Mouse (Mus musculus) MEL (cell line): ENCODE measurements around the gene Tmpo. TPM values are rescaled to one million over a fixed set of nuclear protein-coding genes. Genes with fewer than 3 reads are reported as not detected.

Source experiments
- DNase-seq: peaks from one replicate; pipeline ENCODE4 v3.0.0; 2011; ENCODE audit warnings: low read depth, low spot score
- H3K27ac ChIP-seq: 2 replicates; pipeline ENCODE4 v1.5.1; 2012; ENCODE audit warnings: low read depth, mild to moderate bottlenecking, control low read depth, low read length, moderate library complexity; ENCODE audit not compliant: control insufficient read depth
- H3K27me3 ChIP-seq, 2 experiments: fragments of 150-350 bp in 1 of 2; sonication (generic) in 1 of 2; 2 replicates each; pipeline ENCODE4 v1.6.1; 2012; ENCODE audit warnings: low read length in 2 of 2, mild to moderate bottlenecking in 2 of 2, improper control_type of control experiment in 1 of 2, moderate library complexity in 1 of 2; ENCODE audit not compliant: insufficient read depth in 2 of 2, control insufficient read depth in 1 of 2
- H3K36me3 ChIP-seq, 2 experiments: 2 replicates each; pipeline ENCODE4 v1.6.1; 2012 to 2014; ENCODE audit warnings: low read length in 2 of 2, improper control_type of control experiment in 1 of 2, inconsistent platforms in 1 of 2, mild to moderate bottlenecking in 1 of 2; ENCODE audit not compliant: insufficient read depth in 2 of 2, control insufficient read depth in 1 of 2
- H3K4me1 ChIP-seq, 2 experiments: fragments of 150-350 bp in 1 of 2; sonication (generic) in 1 of 2; 2 replicates each; pipeline ENCODE4 v1.6.1; 2012; ENCODE audit warnings: low read length in 2 of 2, improper control_type of control experiment in 1 of 2, mild to moderate bottlenecking in 1 of 2; ENCODE audit not compliant: insufficient read depth in 2 of 2, control insufficient read depth in 1 of 2
- H3K4me3 ChIP-seq, 2 experiments: fragments of 150-350 bp in 1 of 2; sonication (generic) in 1 of 2; 2 replicates each; pipeline ENCODE4 v1.5.1; 2012; ENCODE audit warnings: low read depth in 2 of 2, low read length in 2 of 2, mild to moderate bottlenecking in 2 of 2, moderate library complexity in 2 of 2, control low read depth in 1 of 2, improper control_type of control experiment in 1 of 2; ENCODE audit not compliant: control insufficient read depth in 1 of 2, insufficient read depth in 1 of 2
- H3K79me2 ChIP-seq: 2 replicates; pipeline ENCODE4 v1.6.1; 2012; ENCODE audit warnings: mild to moderate bottlenecking, low read length, moderate library complexity; ENCODE audit not compliant: control insufficient read depth, poor library complexity, insufficient read depth
- H3K9ac ChIP-seq: 2 replicates; pipeline ENCODE4 v1.6.1; 2012; ENCODE audit warnings: low read depth, mild to moderate bottlenecking, control low read depth, low read length, moderate library complexity; ENCODE audit not compliant: control insufficient read depth, poor library complexity, severe bottlenecking
- H3K9me3 ChIP-seq: fragments of 150-350 bp; sonication (generic); replicated peaks from 2 replicates; pipeline ENCODE4 v1.6.1; 2012; ENCODE audit warnings: mild to moderate bottlenecking, low read length, improper control_type of control experiment, moderate library complexity; ENCODE audit not compliant: insufficient read depth
- BHLHE40 ChIP-seq: IDR thresholded peaks from 2 replicates; pipeline ENCODE4 v1.6.1; 2012; ENCODE audit warnings: low read depth, mild to moderate bottlenecking, inconsistent platforms, low read length, improper control_type of control experiment, borderline replicate concordance
- CHD2 ChIP-seq: IDR thresholded peaks from 2 replicates; pipeline ENCODE4 v1.6.1; 2011; ENCODE audit warnings: low read length, improper control_type of control experiment
- CTCF ChIP-seq, 3 experiments: IDR thresholded peaks in 2 of 3; conservative IDR thresholded peaks in 1 of 3; 2 replicates each; pipeline ENCODE4 v1.5.1; 2011 to 2012; ENCODE audit warnings: low read length in 3 of 3, low read depth in 2 of 3, mild to moderate bottlenecking in 2 of 3, improper control_type of control experiment in 1 of 3, inconsistent platforms in 1 of 3, mixed read lengths in 1 of 3, moderate library complexity in 1 of 3; ENCODE audit not compliant: control insufficient read depth in 1 of 3, insufficient read depth in 1 of 3, poor library complexity in 1 of 3, severe bottlenecking in 1 of 3
- E2F4 ChIP-seq: IDR thresholded peaks from 2 replicates; pipeline ENCODE4 v1.6.1; 2011; ENCODE audit warnings: low read depth, low read length, improper control_type of control experiment, borderline replicate concordance
- EP300 ChIP-seq, 2 experiments: IDR thresholded peaks; 2 replicates each; pipeline ENCODE4 v1.6.1; 2011; ENCODE audit warnings: improper control_type of control experiment in 2 of 2, low read length in 2 of 2, low read depth in 1 of 2, mild to moderate bottlenecking in 1 of 2
- GATA1 ChIP-seq: IDR thresholded peaks from 2 replicates; pipeline ENCODE4 v1.6.1; 2011; ENCODE audit warnings: low read depth, low read length, improper control_type of control experiment
- KAT2A ChIP-seq: conservative IDR thresholded peaks from 2 replicates; pipeline ENCODE4 v1.6.1; 2012; ENCODE audit warnings: low read depth, low read length, improper control_type of control experiment, inconsistent platforms
- MAFK ChIP-seq: IDR thresholded peaks from 2 replicates; pipeline ENCODE4 v1.6.1; 2011; ENCODE audit warnings: low read depth, mild to moderate bottlenecking, low read length, improper control_type of control experiment, borderline replicate concordance
- MXI1 ChIP-seq: IDR thresholded peaks from 2 replicates; pipeline ENCODE4 v1.6.1; 2011; ENCODE audit warnings: mild to moderate bottlenecking, low read depth, low read length, improper control_type of control experiment
- NRF1 ChIP-seq: IDR thresholded peaks from 2 replicates; pipeline ENCODE4 v1.6.1; 2014; ENCODE audit warnings: low read depth, mild to moderate bottlenecking, inconsistent platforms, low read length, improper control_type of control experiment, moderate library complexity; ENCODE audit not compliant: poor library complexity, insufficient read depth, severe bottlenecking
- POLR2A ChIP-seq, 2 experiments: IDR thresholded peaks; 2 replicates each; pipeline ENCODE4 v1.6.1; 2011 to 2012; ENCODE audit warnings: low read length in 2 of 2, mild to moderate bottlenecking in 2 of 2, control low read depth in 1 of 2, improper control_type of control experiment in 1 of 2, low read depth in 1 of 2, moderate library complexity in 1 of 2; ENCODE audit not compliant: control insufficient read depth in 1 of 2, insufficient read depth in 1 of 2, poor library complexity in 1 of 2
- POLR2AphosphoS5 ChIP-seq: IDR thresholded peaks from 2 replicates; pipeline ENCODE4 v1.6.1; 2012; ENCODE audit warnings: low read depth, borderline replicate concordance, mild to moderate bottlenecking, inconsistent platforms, low read length, moderate library complexity, mixed read lengths
- RAD21 ChIP-seq: IDR thresholded peaks from 2 replicates; pipeline ENCODE4 v1.6.1; 2011; ENCODE audit warnings: mild to moderate bottlenecking, low read depth, low read length, improper control_type of control experiment
- RCOR1 ChIP-seq: IDR thresholded peaks from 2 replicates; pipeline ENCODE4 v1.6.1; 2012; ENCODE audit warnings: low read depth, mild to moderate bottlenecking, inconsistent platforms, low read length, improper control_type of control experiment
- UBTF ChIP-seq: IDR thresholded peaks from 2 replicates; pipeline ENCODE4 v1.6.1; 2012; ENCODE audit warnings: low read depth, mild to moderate bottlenecking, inconsistent platforms, low read length, improper control_type of control experiment, moderate library complexity, borderline replicate concordance; ENCODE audit not compliant: insufficient read depth
- ZKSCAN1 ChIP-seq: IDR thresholded peaks from 2 replicates; pipeline ENCODE4 v1.6.1; 2012; ENCODE audit warnings: low read depth, mild to moderate bottlenecking, inconsistent platforms, low read length, improper control_type of control experiment, moderate library complexity
- ZMIZ1 ChIP-seq: IDR thresholded peaks from 2 replicates; pipeline ENCODE4 v1.6.1; 2012; ENCODE audit warnings: low read depth, mild to moderate bottlenecking, inconsistent platforms, low read length, improper control_type of control experiment, moderate library complexity
- ZNF384 ChIP-seq: IDR thresholded peaks from 2 replicates; pipeline ENCODE4 v1.6.1; 2012; ENCODE audit warnings: low read depth, mild to moderate bottlenecking, inconsistent platforms, low read length, improper control_type of control experiment
- polyA plus RNA-seq, 2 experiments: library from polyadenylated mRNA; stranded (reverse) in 1 of 2; unstranded in 1 of 2; fragments of >175 nt in 1 of 2; fragments of >200 nt in 1 of 2; gene quantifications; 2 replicates each; pipeline versions ENCODE4 v1.2.1 to v1.2.4; 2012; ENCODE audit warnings: low replicate concordance in 2 of 2, low read depth in 1 of 2; ENCODE audit not compliant: insufficient read length in 2 of 2, insufficient read depth in 1 of 2, missing spikeins in 1 of 2
- total RNA-seq: library from RNA; depleted of rRNA; stranded (reverse); fragments of 300-350 nt; gene quantifications from 2 replicates; pipeline ENCODE4 v1.2.3, GENCODE M21; 2012

Tmpo gene
- total and polyA plus RNA-seq, 3 experiments, result 211 to 219 (median 215) TPM

DNA sequence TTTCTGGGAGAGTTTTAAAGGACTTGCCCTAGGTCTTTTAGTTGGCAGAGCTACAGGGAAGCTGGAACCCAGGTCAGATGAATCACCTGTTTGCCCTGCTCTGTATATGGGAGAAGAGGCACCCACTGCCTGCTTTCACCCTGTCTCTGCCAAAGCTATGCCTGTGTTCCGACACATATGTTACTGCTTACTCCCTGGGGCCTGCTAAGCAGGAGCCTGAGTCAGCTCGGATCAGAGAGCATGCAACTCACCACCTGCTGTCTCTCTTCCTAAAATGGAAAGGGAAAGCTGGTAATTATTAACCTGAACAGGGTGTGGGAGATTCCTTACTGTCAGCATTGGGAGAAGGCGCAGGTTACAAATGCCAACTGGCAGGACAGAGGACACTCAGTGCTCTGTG lies 2.2 kb upstream of the Tmpo start (continued):
- no peak for TF ChIP-seq E2F4
- TF ChIP-seq ZNF384, result no peak
- TF ChIP-seq RCOR1, result no peak

DNA sequence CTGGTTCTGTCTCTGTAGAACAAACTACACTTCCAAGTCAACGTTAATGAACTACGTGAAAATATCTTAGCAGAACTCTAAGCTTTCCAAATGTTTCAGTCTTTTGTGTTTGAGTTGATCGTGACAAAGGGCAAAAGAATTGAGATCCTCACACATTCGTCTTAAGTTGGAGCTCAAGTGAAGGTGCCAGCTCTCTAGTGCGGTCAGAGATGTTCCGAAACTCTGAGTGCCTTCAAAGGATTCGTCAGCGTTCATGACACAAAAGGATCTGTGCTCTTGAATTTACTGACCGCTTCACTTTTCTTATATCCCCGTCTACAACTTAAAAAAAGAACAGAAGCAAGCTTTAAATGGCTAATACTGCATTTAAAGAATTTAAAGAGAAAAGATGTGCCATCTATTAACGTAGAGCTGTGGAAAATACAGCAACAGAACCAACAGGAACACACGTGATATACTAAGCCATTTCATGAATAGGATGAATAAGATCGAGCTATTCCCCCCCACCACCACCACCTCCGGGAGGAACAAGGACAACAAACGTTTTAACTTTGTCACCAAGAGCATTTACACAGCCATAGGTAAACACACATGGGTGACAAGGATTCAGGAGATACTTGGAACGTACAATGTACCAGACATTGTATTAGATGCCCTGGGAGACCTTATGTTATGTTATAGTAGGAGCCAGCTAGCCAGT lies 1.3 kb upstream of the Tmpo start:
- TF ChIP-seq CTCF (IDR thresholded peaks at IDR 0.05 in 2 of 3, conservative IDR thresholded peaks at IDR 0.05 in 1 of 3; ENCODE audit: control insufficient read depth in 1 of 3, insufficient read depth in 1 of 3, low read depth in 2 of 3, low read length in 3 of 3, poor library complexity in 1 of 3, severe bottlenecking in 1 of 3) (no peak), NRF1 (no peak), KAT2A (no peak), ZMIZ1 (no peak), EP300 (IDR thresholded peaks at IDR 0.05; ENCODE audit: low read depth in 1 of 2, low read length in 2 of 2) (no peak), MAFK (no peak), POLR2AphosphoS5 (0 out of 2 replicates have a peak, but pooled peaks have one; percentile 64), MXI1 (no peak), GATA1 (no peak), RAD21 (no peak), UBTF (no peak), POLR2A (IDR thresholded peaks at IDR 0.05; ENCODE audit: control insufficient read depth in 1 of 2, insufficient read depth in 1 of 2, low read depth in 1 of 2, low read length in 2 of 2, poor library complexity in 1 of 2) (peak in 1 of 2 experiments; percentile 49; a peak in 2 of 4 replicates), BHLHE40 (no peak), CHD2 (no peak), RCOR1 (no peak), ZKSCAN1 (no peak)
- no peaks in the 10 kb centered on the region for H3K27me3 ChIP-seq
- peak overlapping the region; percentile 53 to 79 for H3K4me3 ChIP-seq
- peaks cover 0 to 6% of the 10 kb centered on the region in 2 experiments; a peak in 1 of 4 replicates for H3K36me3 ChIP-seq
- H3K79me2 ChIP-seq, result peaks cover 3% of the 10 kb centered on the region; the same call in 1 of the 2 replicates
- H3K27ac ChIP-seq, result peak overlapping the region; percentile 100
- peaks cover 2 to 11% of the 10 kb centered on the region in 2 experiments; a peak in 3 of 4 replicates for H3K4me1 ChIP-seq
- no peaks in the 10 kb centered on the region for H3K9me3 ChIP-seq
- peak overlapping the region; percentile 99 for H3K9ac ChIP-seq
- peak; percentile 85 for DNase-seq
